Mouse (Mus musculus): ENCODE results near the gene Hap1. TPM values are rescaled to one million over a fixed set of nuclear protein-coding genes. Genes with fewer than 3 reads are reported as not detected.
"Not testable (repeated sequence)": the region's sequence is repeated elsewhere in the genome, so short reads cannot be mapped to it uniquely, and the experiment has no call there.

The Hap1 gene
- polyA plus RNA-seq, 2 experiments: 1.6 to 4.4 TPM

DNA sequence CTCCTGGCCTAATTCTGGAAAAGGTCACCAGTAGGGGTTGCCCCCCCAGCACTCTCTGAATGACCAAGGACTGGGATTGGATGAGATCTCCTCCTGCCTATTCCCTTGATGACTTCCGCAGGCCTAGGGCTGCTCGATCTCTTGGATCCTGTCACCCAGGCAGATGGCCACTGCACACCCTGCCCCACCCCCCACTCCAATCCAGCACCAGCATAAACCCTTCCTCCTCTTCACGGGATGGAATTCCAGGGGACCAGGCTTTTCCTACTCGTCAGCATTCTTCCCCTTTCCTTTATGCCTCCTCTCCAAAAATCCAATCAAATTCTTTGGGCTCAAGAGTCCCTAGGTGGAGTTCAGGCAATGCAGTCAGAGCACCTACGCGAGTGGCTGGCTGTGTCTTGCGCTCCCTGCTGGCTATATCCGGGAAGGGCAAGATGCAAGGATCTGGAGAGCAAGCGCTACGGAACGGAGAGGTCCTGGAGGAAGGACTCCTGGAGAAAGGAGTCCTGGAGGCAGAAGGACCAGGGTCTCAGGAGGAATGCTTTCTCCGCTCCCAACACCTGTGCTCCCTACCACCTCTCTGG, 7.1 kb upstream of the Hap1 start:
- ATAC-seq (ENCODE audit: low FRiP score, low read depth) (peak; percentile 48; the same call in 1 of the 2 replicates), DNase-seq (ENCODE audit: low spot score) (peak; percentile 56)
- WGBS: 15% methylated on average over 12 of the region's 12 CpGs
- Histone ChIP-seq H3K27ac (replicated peaks; ENCODE audit: low read depth, low read length) (no peak overlapping the region), H3K4me2 (replicated peaks; ENCODE audit: low read depth, low read length, severe bottlenecking) (no peak overlapping the region), H3K9ac (ENCODE audit: low read depth, low read length, severe bottlenecking) (no peak overlapping the region), H3K27me3 (ENCODE audit: control insufficient read depth, insufficient read depth, low read length) (peaks cover 6% of the 10 kb centered on the region; the same call in 1 of the 2 replicates), H3K9me3 (ENCODE audit: control insufficient read depth, low read length) (no peaks in the 10 kb centered on the region), H3K4me3 (replicated peaks; ENCODE audit: low read length) (no peak overlapping the region), H3K4me1 (ENCODE audit: control insufficient read depth, insufficient read depth, low read length) (no peaks in the 10 kb centered on the region), H3K36me3 (ENCODE audit: control insufficient read depth, insufficient read depth, low read length) (no peaks in the 10 kb centered on the region)
- TF ChIP-seq POLR2A (IDR thresholded peaks at IDR 0.05; ENCODE audit: borderline replicate concordance, extremely low read depth, insufficient read depth, insufficient read length): no peak

DNA sequence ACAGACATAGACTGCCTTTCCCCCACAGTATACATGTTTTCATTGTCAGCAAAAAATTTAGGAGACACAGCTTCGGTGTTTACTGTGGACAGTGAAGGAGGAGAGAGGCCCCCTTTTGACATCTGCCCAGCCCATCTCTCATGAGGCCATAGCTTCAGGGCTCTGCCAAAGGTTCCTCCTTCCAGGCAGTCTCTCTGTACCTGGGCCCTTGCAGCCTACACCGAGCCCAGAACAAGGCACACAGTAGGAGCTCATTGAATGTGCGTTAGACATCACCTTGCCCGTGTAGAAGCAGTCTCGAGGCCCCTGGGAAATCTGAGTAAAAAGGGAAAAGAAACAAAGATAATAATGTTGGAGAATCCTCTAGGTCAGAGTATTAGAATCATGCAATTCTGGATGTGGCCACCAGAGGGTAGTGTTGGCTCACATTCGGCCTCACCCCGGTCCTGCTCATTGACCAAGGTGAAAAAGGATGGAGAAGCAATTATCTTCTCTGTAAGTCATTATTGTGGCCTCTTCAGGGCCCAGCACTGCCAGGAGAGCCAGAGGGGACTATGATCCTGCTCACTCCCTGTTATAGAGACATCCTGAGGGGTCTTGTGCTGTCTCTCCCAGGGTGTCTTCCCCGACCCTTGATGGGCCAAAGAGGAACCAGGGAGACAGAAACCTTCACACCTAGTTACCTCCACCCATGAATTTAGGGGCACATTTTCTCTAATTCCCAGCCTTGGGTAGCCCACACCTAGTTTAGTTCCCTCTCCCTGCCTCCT, 6.5 kb upstream of the Hap1 start:
- Histone ChIP-seq H3K27ac (replicated peaks; ENCODE audit: low read depth, low read length) (no peak overlapping the region), H3K36me3 (ENCODE audit: control insufficient read depth, insufficient read depth, low read length) (no peaks in the 10 kb centered on the region), H3K4me3 (replicated peaks; ENCODE audit: low read length) (no peak overlapping the region), H3K4me1 (ENCODE audit: control insufficient read depth, insufficient read depth, low read length) (no peaks in the 10 kb centered on the region), H3K9ac (ENCODE audit: low read depth, low read length, severe bottlenecking) (no peak overlapping the region), H3K27me3 (ENCODE audit: control insufficient read depth, insufficient read depth, low read length) (peaks cover 8% of the 10 kb centered on the region), H3K9me3 (ENCODE audit: control insufficient read depth, low read length) (no peaks in the 10 kb centered on the region), H3K4me2 (replicated peaks; ENCODE audit: low read depth, low read length, severe bottlenecking) (no peak overlapping the region)
- ATAC-seq (ENCODE audit: low FRiP score, low read depth) (peak; percentile 45; the same call in 1 of the 2 replicates), DNase-seq (ENCODE audit: low spot score) (peak; percentile 80)
- TF ChIP-seq POLR2A (IDR thresholded peaks at IDR 0.05; ENCODE audit: borderline replicate concordance, extremely low read depth, insufficient read depth, insufficient read length): no peak
- 12% methylated on average over 8 of the region's 8 CpGs for WGBS

DNA sequence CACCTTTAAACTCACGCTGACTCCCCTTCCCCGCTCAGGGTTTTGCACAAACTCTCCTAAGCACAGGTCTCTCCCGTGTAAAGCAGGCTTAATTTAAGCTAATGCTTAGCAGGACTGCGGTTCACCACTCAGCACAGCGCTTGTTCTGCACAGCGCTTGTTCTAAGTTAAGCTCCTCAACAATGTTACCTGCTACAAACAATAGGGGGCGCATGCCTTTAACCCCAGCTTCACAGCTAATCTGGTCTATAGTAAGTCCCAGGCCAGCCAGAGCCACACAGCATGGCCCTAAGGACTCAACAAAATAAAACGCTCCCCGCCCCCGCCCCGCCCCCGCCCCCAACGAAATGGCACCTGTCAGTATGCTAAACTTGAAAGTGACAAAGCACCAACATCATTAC, 5.1 kb upstream of the Hap1 start:
- ATAC-seq (ENCODE audit: low FRiP score, low read depth); H3K36me3 ChIP-seq (ENCODE audit: control insufficient read depth, insufficient read depth, low read length); DNase-seq (ENCODE audit: low spot score); H3K4me1 ChIP-seq (ENCODE audit: control insufficient read depth, insufficient read depth, low read length); H3K9me3 ChIP-seq (ENCODE audit: control insufficient read depth, low read length); H3K4me2 ChIP-seq (replicated peaks; ENCODE audit: low read depth, low read length, severe bottlenecking); H3K4me3 ChIP-seq (replicated peaks; ENCODE audit: low read length); H3K9ac ChIP-seq (ENCODE audit: low read depth, low read length, severe bottlenecking); H3K27ac ChIP-seq (replicated peaks; ENCODE audit: low read depth, low read length): not testable (repeated sequence)
- WGBS: no CpG with 5 or more reads among the region's 13 CpGs
- H3K27me3 ChIP-seq (ENCODE audit: control insufficient read depth, insufficient read depth, low read length): peaks cover 21% of the 10 kb centered on the region

DNA sequence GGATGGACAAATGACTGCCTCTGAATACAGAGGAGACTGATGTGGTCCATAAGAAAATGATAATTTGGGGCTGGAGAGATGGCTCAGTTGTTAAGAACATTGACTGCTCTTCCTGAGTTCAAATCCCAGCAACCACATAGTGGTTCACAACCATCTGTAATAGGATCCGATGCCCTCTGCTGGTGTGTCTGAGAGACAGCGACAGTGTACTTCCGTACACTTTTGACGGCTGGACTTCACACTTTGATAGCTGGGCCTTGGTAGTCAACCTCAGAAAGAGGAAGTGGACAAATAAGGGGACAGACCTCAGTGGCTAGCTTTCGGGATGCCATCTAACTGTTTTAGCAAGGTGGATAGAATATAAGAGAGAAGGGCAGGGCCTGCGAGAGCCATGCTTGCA, 4.2 kb upstream of the Hap1 start:
- H3K4me3 ChIP-seq (replicated peaks; ENCODE audit: low read length): no peak overlapping the region
- no peak overlapping the region for H3K4me2 ChIP-seq (replicated peaks; ENCODE audit: low read depth, low read length, severe bottlenecking)
- no peak overlapping the region for H3K27ac ChIP-seq (replicated peaks; ENCODE audit: low read depth, low read length)
- TF ChIP-seq POLR2A (IDR thresholded peaks at IDR 0.05; ENCODE audit: borderline replicate concordance, extremely low read depth, insufficient read depth, insufficient read length): no peak
- ATAC-seq (ENCODE audit: low FRiP score, low read depth) (no peak), DNase-seq (ENCODE audit: low spot score) (no peak)
- peaks cover under 1% of the 10 kb centered on the region; the same call in 1 of the 2 replicates for H3K4me1 ChIP-seq (ENCODE audit: control insufficient read depth, insufficient read depth, low read length)
- H3K36me3 ChIP-seq (ENCODE audit: control insufficient read depth, insufficient read depth, low read length): no peaks in the 10 kb centered on the region
- H3K9ac ChIP-seq (ENCODE audit: low read depth, low read length, severe bottlenecking): no peak overlapping the region
- WGBS: 78% methylated on average over 6 of the region's 6 CpGs
- no peaks in the 10 kb centered on the region for H3K9me3 ChIP-seq (ENCODE audit: control insufficient read depth, low read length)
- H3K27me3 ChIP-seq (ENCODE audit: control insufficient read depth, insufficient read depth, low read length): peaks cover 30% of the 10 kb centered on the region

GRCm38 (mm10) chr11:100357408-100357807, 1.5 kb upstream of the Hap1 start:
- Histone ChIP-seq H3K27me3 (ENCODE audit: control insufficient read depth, insufficient read depth, low read length) (peaks cover 51% of the 10 kb centered on the region), H3K4me2 (replicated peaks; ENCODE audit: low read depth, low read length, severe bottlenecking) (no peak overlapping the region), H3K27ac (replicated peaks; ENCODE audit: low read depth, low read length) (no peak overlapping the region), H3K4me3 (replicated peaks; ENCODE audit: low read length) (no peak overlapping the region), H3K9ac (ENCODE audit: low read depth, low read length, severe bottlenecking) (no peak overlapping the region), H3K9me3 (ENCODE audit: control insufficient read depth, low read length) (no peaks in the 10 kb centered on the region), H3K4me1 (ENCODE audit: control insufficient read depth, insufficient read depth, low read length) (peaks cover 4% of the 10 kb centered on the region; the same call in 1 of the 2 replicates), H3K36me3 (ENCODE audit: control insufficient read depth, insufficient read depth, low read length) (no peaks in the 10 kb centered on the region)
- ATAC-seq (ENCODE audit: low FRiP score, low read depth) (no peak), DNase-seq (ENCODE audit: low spot score) (no peak)
- WGBS: 56% methylated on average over 5 of the region's 5 CpGs
- TF ChIP-seq POLR2A (IDR thresholded peaks at IDR 0.05; ENCODE audit: borderline replicate concordance, extremely low read depth, insufficient read depth, insufficient read length): no peak
